Mouse (Mus musculus): ENCODE data around the gene Synrg. TPM values are rescaled to one million over a fixed set of nuclear protein-coding genes. Genes with fewer than 3 reads are reported as not detected.

Gene Synrg
- total RNA-seq (2021): 10 to 100 TPM; 46.6 to 50.9 TPM

- peak; percentile 82 to 95 for DNase-seq (ENCODE audit: extremely low spot score in 1 of 2, low spot score in 2 of 2)
- intact Hi-C loops (cut with DNase I): no loop called here
These were observed at the start of gene Synrg for GRCm38 (mm10) chr11:83963991-83964921. TSS of gene Synrg (plus strand) at chr11:83964428.

GRCm38 (mm10) chr11:83914501-83914900 lies 49.7 kb upstream of the Synrg start:
- intact Hi-C loops (cut with DNase I): no loop called here
- DNase-seq (ENCODE audit: extremely low spot score in 1 of 2, low spot score in 2 of 2): no peak

GRCm38 (mm10) chr11:83922600-83922999 lies 41.6 kb upstream of the Synrg start:
- intact Hi-C loops (cut with DNase I): no loop called here
- no peak for DNase-seq (ENCODE audit: extremely low spot score in 1 of 2, low spot score in 2 of 2)

GRCm38 (mm10) chr11:83927097-83927496 lies 37.1 kb upstream of the Synrg start:
- intact Hi-C loops (cut with DNase I): no loop called here
- DNase-seq (ENCODE audit: extremely low spot score in 1 of 2, low spot score in 2 of 2): peak in 1 of 2 experiments; percentile 10

- intact Hi-C loops (cut with DNase I): loop anchor here (10.0 kb wide), 1 partner anchor 118 kb away; no protein-coding TSS in a partner anchor
- no peak for DNase-seq (ENCODE audit: extremely low spot score in 1 of 2, low spot score in 2 of 2)
These were observed 31.6 kb upstream of the Synrg start for GRCm38 (mm10) chr11:83932506-83933106.

GRCm38 (mm10) chr11:83933376-83933775 lies 30.9 kb upstream of the Synrg start:
- no peak for DNase-seq (ENCODE audit: extremely low spot score in 1 of 2, low spot score in 2 of 2)
- intact Hi-C loops (cut with DNase I): loop anchor here (10.0 kb wide), 1 partner anchor 119 kb away; no protein-coding TSS in a partner anchor

GRCm38 (mm10) chr11:83935986-83936665 lies 28.1 kb upstream of the Synrg start:
- DNase-seq (ENCODE audit: extremely low spot score in 1 of 2, low spot score in 2 of 2): peak; percentile 57 to 79
- intact Hi-C loops (cut with DNase I): loop anchor here (2.0 to 10.0 kb wide), 2 partner anchors 121 to 151 kb away; no protein-coding TSS in a partner anchor

- intact Hi-C loops (cut with DNase I): loop anchor here (10.0 kb wide), 1 partner anchor 124 kb away; no protein-coding TSS in a partner anchor
- no peak for DNase-seq (ENCODE audit: extremely low spot score in 1 of 2, low spot score in 2 of 2)
These were observed 25.7 kb upstream of the Synrg start for GRCm38 (mm10) chr11:83938556-83938955.

GRCm38 (mm10) chr11:83941950-83942840 lies 22.0 kb upstream of the Synrg start, which contains the start of gene Ddx52:
TSS of gene Ddx52 (plus strand) at chr11:83942062.
- DNase-seq (ENCODE audit: extremely low spot score in 1 of 2, low spot score in 2 of 2): peak; percentile 80 to 93
- intact Hi-C loops (cut with DNase I): no loop called here

- no peak for DNase-seq (ENCODE audit: extremely low spot score in 1 of 2, low spot score in 2 of 2)
- intact Hi-C loops (cut with DNase I): no loop called here
These were observed 7.4 kb upstream of the Synrg start for GRCm38 (mm10) chr11:83956822-83957221.

GRCm38 (mm10) chr11:83961983-83962382 lies 2.2 kb upstream of the Synrg start:
- DNase-seq (ENCODE audit: extremely low spot score in 1 of 2, low spot score in 2 of 2): no peak
- intact Hi-C loops (cut with DNase I): no loop called here

GRCm38 (mm10) chr11:83967436-83968204 lies 3.4 kb downstream of the Synrg start:
- DNase-seq (ENCODE audit: extremely low spot score in 1 of 2, low spot score in 2 of 2): peak in 1 of 2 experiments; percentile 37
- intact Hi-C loops (cut with DNase I): no loop called here

- no peak for DNase-seq (ENCODE audit: extremely low spot score in 1 of 2, low spot score in 2 of 2)
- intact Hi-C loops (cut with DNase I): no loop called here
These were observed 4.0 kb downstream of the Synrg start for GRCm38 (mm10) chr11:83968205-83968575.

- no peak for DNase-seq (ENCODE audit: extremely low spot score in 1 of 2, low spot score in 2 of 2)
- intact Hi-C loops (cut with DNase I): no loop called here
These were observed 4.8 kb downstream of the Synrg start for GRCm38 (mm10) chr11:83969040-83969439.

GRCm38 (mm10) chr11:83974561-83975346 lies 10.5 kb downstream of the Synrg start:
- DNase-seq (ENCODE audit: extremely low spot score in 1 of 2, low spot score in 2 of 2): no peak
- intact Hi-C loops (cut with DNase I): no loop called here

- intact Hi-C loops (cut with DNase I): no loop called here
- no peak for DNase-seq (ENCODE audit: extremely low spot score in 1 of 2, low spot score in 2 of 2)
These were observed 11.3 kb downstream of the Synrg start for GRCm38 (mm10) chr11:83975488-83975887.
